8 mouse cellular contexts compared by ENCODE assay signal in the genomic region with DNA sequence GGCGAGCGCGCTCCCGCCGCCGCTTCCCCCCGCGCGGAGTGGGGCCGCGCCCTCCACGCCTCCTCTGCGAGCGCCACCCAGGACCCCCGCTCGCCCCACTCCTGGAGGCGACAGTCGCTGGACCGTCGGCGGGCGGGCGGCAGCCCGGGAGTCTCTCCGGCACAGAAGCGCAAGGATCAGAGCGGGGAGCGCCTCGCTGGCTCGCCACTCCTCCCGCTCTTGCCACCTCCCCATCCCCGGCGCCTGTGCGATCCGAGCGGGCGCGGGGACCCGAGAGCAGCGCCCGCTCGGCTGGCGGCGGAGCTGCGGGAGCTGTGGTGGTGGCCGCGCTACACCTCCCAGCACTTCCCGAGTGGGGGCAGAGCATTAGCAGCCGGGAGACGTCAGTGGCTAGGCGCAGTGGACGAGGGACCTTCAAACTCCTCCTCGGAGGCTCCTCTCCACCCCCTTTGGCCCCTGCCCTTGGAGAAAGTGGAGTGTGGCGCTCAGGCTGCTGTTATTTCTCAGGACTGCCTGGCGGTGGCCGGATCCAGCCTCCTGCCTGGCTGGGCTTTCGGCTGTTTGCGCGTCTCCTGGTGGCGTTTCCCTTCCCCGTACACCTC. TPM values are rescaled to one million over a fixed set of nuclear protein-coding genes. Genes with fewer than 3 reads are reported as not detected.
DNase-seq lines count a peak whose midpoint lies in the region; ATAC-seq and TF ChIP-seq lines count a peak whose summit lies in the region.

TSS of gene Unc5c (plus strand) at position 113 of the 602 bp plus-strand sequence.

- peak within 1 kb of the TSS; percentile 86 for H3K27ac ChIP-seq in hindbrain, embryonic 11.5 days (ENCODE audit: low read depth, low read length)
- peak within 1 kb of the TSS; percentile 26; the same call in 1 of the 2 replicates for H3K27ac ChIP-seq in lung, postnatal 0 days (ENCODE audit: low read length)

- H3K4me3 ChIP-seq in hindbrain, embryonic 11.5 days (ENCODE audit: low read depth, low read length), result peak within 1 kb of the TSS; percentile 71
- peak within 1 kb of the TSS; percentile 64 for H3K4me3 ChIP-seq in lung, postnatal 0 days (ENCODE audit: low read depth, low read length)

- peaks cover 3% of the 10 kb centered on the region; the same call in 1 of the 2 replicates for H3K4me1 ChIP-seq in hindbrain, embryonic 11.5 days (replicated peaks; ENCODE audit: control insufficient read depth, insufficient read depth, low read length)
- H3K4me1 ChIP-seq in lung, postnatal 0 days (ENCODE audit: insufficient read depth, low read depth, low read length), result no peaks in the 10 kb centered on the region

- H3K9ac ChIP-seq in hindbrain, embryonic 11.5 days (ENCODE audit: low read depth, low read length), result peak within 1 kb of the TSS; percentile 80
- H3K9ac ChIP-seq in lung, postnatal 0 days (replicated peaks; ENCODE audit: low read depth), result no peak within 1 kb of the TSS

- TF ChIP-seq CTCF in lung, postnatal 0 days (IDR thresholded peaks at IDR 0.05), result peak; percentile 44; the same call in 1 of the 2 replicates

- peak; percentile 45 to 75 for DNase-seq in adrenal gland, adult 18-20 months (ENCODE audit: low spot score in 2 of 2)
- DNase-seq in cerebellum, postnatal 14 days, result peak; percentile 88 to 91
- peak; percentile 63 to 76 for DNase-seq in frontal cortex, postnatal 10 days (ENCODE audit: low spot score in 2 of 2)
- peak; percentile 83 for DNase-seq in hindbrain, embryonic 11.5 days (ENCODE audit: low spot score)
- DNase-seq in layer of hippocampus, postnatal 14 days (ENCODE audit: low spot score in 2 of 2), result peak; percentile 74
- DNase-seq in lung, postnatal 0 days (ENCODE audit: low spot score), result peak; percentile 84
- peak; percentile 63 for DNase-seq in ovary, postnatal 36 days (ENCODE audit: low spot score)
- DNase-seq in c-Kit-positive CD71-positive TER-119-positive erythroid progenitor cells, embryonic 14.5 days (ENCODE audit: low spot score), result no peak

- no peaks in the 10 kb centered on the region for H3K36me3 ChIP-seq in hindbrain, embryonic 11.5 days (ENCODE audit: control insufficient read depth, insufficient read depth, low read length)
- H3K36me3 ChIP-seq in lung, postnatal 0 days (ENCODE audit: insufficient read depth, low read length), result no peaks in the 10 kb centered on the region

- no peaks in the 10 kb centered on the region for H3K9me3 ChIP-seq in hindbrain, embryonic 11.5 days (ENCODE audit: control insufficient read depth, low read length)
- no peaks in the 10 kb centered on the region for H3K9me3 ChIP-seq in lung, postnatal 0 days (ENCODE audit: low read length)

- peak within 1 kb of the TSS; percentile 75 for H3K4me2 ChIP-seq in hindbrain, embryonic 11.5 days (replicated peaks; ENCODE audit: low read depth, low read length)
- H3K4me2 ChIP-seq in lung, postnatal 0 days (replicated peaks; ENCODE audit: low read depth, low read length), result peak within 1 kb of the TSS; percentile 89

- peak; percentile 91 for ATAC-seq in hindbrain, embryonic 11.5 days (ENCODE audit: low FRiP score)
- peak; percentile 88 for ATAC-seq in lung, postnatal 0 days

- 0% methylated on average over 49 of the region's 61 CpGs for WGBS in hindbrain, embryonic 11.5 days
- 1% methylated on average over 59 of the region's 61 CpGs for WGBS in lung, postnatal 0 days

- no peak for TF ChIP-seq EP300 in lung, postnatal 0 days (IDR thresholded peaks at IDR 0.05)

- peaks cover 14% of the 10 kb centered on the region for H3K27me3 ChIP-seq in hindbrain, embryonic 11.5 days (ENCODE audit: control insufficient read depth, insufficient read depth, low read length)
- H3K27me3 ChIP-seq in lung, postnatal 0 days (replicated peaks; ENCODE audit: insufficient read depth, low read length), result 0 out of 2 replicates have a peak, but pooled peaks cover 8% of the 10 kb centered on the region

RNA-seq across cellular contexts. Expression of gene Unc5c, which starts in this region (rescaled TPM):
- 1 to 10 TPM; 6.1 to 7.7 TPM for total RNA-seq in adrenal gland, adult 18-20 months (2021)
- 15.5 and 19.5 TPM in 2 replicates for polyA plus RNA-seq in hindbrain, embryonic 11.5 days (2014; fragmentation: Nextera tagmentation; extraction: Ambion mirVana)
- 10 to 100 TPM; 42.5 to 47.9 TPM for total RNA-seq in layer of hippocampus, postnatal 14 days (2021)
- polyA plus RNA-seq in lung, postnatal 0 days (2015; fragmentation: Nextera tagmentation; extraction: Ambion mirVana), result 6.5 and 7.0 TPM in 2 replicates

Comparison
In these comparisons a context has a peak if more than half of its experiments do, and no peak if none do; other contexts are left out.
1. RNA of gene Unc5c (total RNA-seq): 42.5 to 47.9 TPM in layer of hippocampus, postnatal 14 days; 6.1 to 7.7 TPM in adrenal gland, adult 18-20 months; every median in the first group is over 4 times any median in the second.